Mouse (Mus musculus) cerebellum, adult 11-12 months (tissue): ENCODE results near the gene Zgrf1.

Source experiments
- DNase-seq: peaks from one replicate; pipeline ENCODE4 v3.0.0; 2022

The Zgrf1 gene

GRCm38 (mm10) chr3:127552973-127553719, at the start of gene Zgrf1, which contains the start of gene Larp7:
TSS of gene Zgrf1 (plus strand) at chr3:127553489.
TSS of gene Larp7 (minus strand) at chr3:127553349.
- DNase-seq: peak; percentile 99

GRCm38 (mm10) chr3:127507878-127508783, 45.2 kb upstream of the Zgrf1 start:
- DNase-seq: no peak

- no peak for DNase-seq
Measured at GRCm38 (mm10) chr3:127511786-127512746, 41.2 kb upstream of the Zgrf1 start.

- no peak for DNase-seq
Measured at GRCm38 (mm10) chr3:127512794-127513335, 40.4 kb upstream of the Zgrf1 start.

- no peak for DNase-seq
Measured at GRCm38 (mm10) chr3:127513699-127514098, 39.6 kb upstream of the Zgrf1 start.

GRCm38 (mm10) chr3:127515251-127515650, 38.0 kb upstream of the Zgrf1 start:
- no peak for DNase-seq

- DNase-seq: no peak
Measured at GRCm38 (mm10) chr3:127520300-127520699, 33.0 kb upstream of the Zgrf1 start.

GRCm38 (mm10) chr3:127521156-127521555, 32.1 kb upstream of the Zgrf1 start:
- DNase-seq: no peak

GRCm38 (mm10) chr3:127525188-127525819, 28.0 kb upstream of the Zgrf1 start:
- DNase-seq: no peak

GRCm38 (mm10) chr3:127527465-127528034, 25.7 kb upstream of the Zgrf1 start:
- peak; percentile 22 for DNase-seq

GRCm38 (mm10) chr3:127529210-127529609, 24.1 kb upstream of the Zgrf1 start:
- no peak for DNase-seq

GRCm38 (mm10) chr3:127529824-127530223, 23.5 kb upstream of the Zgrf1 start:
- no peak for DNase-seq

GRCm38 (mm10) chr3:127530293-127530692, 23.0 kb upstream of the Zgrf1 start:
- no peak for DNase-seq

- DNase-seq: no peak
Measured at GRCm38 (mm10) chr3:127539193-127539592, 14.1 kb upstream of the Zgrf1 start.

GRCm38 (mm10) chr3:127543976-127544375, 9.3 kb upstream of the Zgrf1 start:
- DNase-seq: no peak

GRCm38 (mm10) chr3:127544610-127545121, 8.6 kb upstream of the Zgrf1 start:
- no peak for DNase-seq

GRCm38 (mm10) chr3:127547882-127548281, 5.4 kb upstream of the Zgrf1 start:
- no peak for DNase-seq

GRCm38 (mm10) chr3:127552434-127552972, 786 bp upstream of the Zgrf1 start:
- DNase-seq: peak; percentile 7

- no peak for DNase-seq
Measured at GRCm38 (mm10) chr3:127553720-127554043, 393 bp downstream of the Zgrf1 start.

- no peak for DNase-seq
Measured at GRCm38 (mm10) chr3:127554723-127555122, 1.4 kb downstream of the Zgrf1 start.

GRCm38 (mm10) chr3:127558201-127558600, 4.9 kb downstream of the Zgrf1 start:
- no peak for DNase-seq
